Mouse (Mus musculus): ENCODE measurements around the gene Il5.

Gene Il5

DNA sequence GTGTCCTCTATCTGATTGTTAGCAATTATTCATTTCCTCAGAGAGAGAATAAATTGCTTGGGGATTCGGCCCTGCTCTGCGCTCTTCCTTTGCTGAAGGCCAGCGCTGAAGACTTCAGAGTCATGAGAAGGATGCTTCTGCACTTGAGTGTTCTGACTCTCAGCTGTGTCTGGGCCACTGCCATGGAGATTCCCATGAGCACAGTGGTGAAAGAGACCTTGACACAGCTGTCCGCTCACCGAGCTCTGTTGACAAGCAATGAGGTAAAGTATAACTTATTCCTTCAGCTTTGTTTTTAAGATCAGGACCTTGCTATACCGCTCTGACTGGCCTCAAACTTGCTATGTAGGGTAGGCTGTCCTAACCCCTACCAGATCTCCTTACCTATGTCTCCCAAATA is at the start of gene Il5:
Gene Il5, plus strand, starts transcription at position 80 of the 400 bp plus-strand sequence.
- DNase-seq (ENCODE audit: low spot score): no peak

- DNase-seq (ENCODE audit: low spot score): no peak
Observed at GRCm38 (mm10) chr11:53671414-53671813, 49.2 kb upstream of the Il5 start.

- no peak for DNase-seq (ENCODE audit: low spot score)
Observed at GRCm38 (mm10) chr11:53680141-53680540, 40.5 kb upstream of the Il5 start.

- DNase-seq (ENCODE audit: low spot score): no peak
Observed at GRCm38 (mm10) chr11:53681686-53682085, 38.9 kb upstream of the Il5 start.

DNA sequence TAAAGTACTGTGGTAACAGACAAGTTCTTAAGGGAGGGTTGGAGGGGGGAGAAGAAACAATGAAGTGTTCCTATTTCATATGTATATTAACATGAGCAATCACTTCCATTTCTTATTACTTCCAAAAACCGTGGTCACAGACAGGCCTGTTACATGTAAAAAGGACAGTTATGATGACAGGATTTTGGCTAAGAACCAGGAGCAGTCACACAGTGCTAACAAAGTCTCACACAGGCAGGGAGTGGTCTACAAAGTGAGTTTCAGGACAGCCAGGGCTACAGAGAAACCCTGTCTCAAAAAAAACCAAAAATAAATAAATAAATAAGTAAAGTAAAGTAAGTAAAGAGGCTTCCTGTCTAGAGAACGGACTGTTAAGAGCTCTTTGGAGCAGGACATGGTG is 38.4 kb upstream of the Il5 start:
- no peak for DNase-seq (ENCODE audit: low spot score)

DNA sequence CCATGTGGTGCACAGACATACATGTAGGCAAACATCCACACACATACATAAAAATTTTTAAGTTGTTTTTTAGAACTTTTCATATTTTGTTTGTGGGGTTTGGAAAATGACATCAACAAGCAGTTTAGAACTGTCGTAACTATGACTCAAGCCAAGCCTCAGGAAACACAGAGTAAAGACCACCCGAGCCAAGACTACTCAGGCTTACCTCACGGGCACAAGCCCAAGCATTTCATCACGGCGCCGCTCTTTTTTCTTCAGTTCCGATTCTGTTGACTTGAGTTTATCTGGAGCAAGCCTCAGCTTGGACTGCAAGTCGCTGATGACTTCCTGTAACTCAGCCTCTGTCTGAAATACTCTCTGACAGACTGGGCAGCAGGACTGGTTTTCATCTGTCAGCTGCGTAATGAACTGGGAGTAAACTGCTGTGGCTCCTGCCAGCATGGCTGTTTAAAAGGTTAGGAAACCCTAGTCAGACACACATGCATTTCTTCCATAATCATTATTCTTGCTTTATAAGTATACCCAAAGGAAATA is 37.5 kb upstream of the Il5 start:
- DNase-seq (ENCODE audit: low spot score): no peak

DNA sequence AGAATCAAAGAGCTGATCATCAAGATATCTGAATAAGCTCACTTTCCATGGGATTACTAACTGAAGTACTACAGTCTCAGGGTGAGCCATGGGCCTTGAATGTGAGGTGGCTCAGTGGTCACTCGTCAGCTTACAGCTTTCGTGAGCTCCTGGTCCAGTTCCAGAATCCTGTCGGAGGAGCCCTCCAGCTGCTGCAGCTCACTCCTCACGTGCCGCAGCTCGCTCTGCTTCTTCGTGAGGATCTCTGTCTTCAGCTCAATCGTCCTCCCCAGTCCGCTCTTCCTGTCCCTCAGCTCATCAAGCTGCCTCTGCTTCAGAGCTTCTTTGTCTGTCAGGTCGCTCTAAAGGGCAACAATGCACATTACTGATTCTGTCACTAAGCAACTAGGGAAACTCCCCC is 28.6 kb upstream of the Il5 start:
- DNase-seq (ENCODE audit: low spot score): no peak

DNA sequence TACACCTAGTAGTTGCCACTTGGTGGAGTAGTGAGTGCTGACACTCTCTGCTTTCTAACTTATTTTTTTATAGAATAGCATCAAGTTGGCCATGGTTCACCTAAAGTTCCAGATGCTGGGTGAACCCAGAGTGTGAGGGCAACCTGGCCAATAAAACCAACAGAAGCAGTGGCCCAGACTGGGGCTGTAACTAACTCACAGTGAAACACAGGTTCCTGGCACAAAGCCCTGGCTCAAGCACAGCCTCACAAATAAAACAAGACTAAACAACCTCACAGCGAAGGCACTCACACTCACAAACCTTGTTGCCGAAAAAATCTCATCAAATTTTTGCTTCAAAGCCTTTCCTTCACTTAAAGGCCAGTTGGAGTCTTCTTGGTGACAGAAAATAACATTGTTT is 22.1 kb upstream of the Il5 start:
- DNase-seq (ENCODE audit: low spot score): no peak

GRCm38 (mm10) chr11:53699351-53699750 is 21.2 kb upstream of the Il5 start:
- no peak for DNase-seq (ENCODE audit: low spot score)

DNA sequence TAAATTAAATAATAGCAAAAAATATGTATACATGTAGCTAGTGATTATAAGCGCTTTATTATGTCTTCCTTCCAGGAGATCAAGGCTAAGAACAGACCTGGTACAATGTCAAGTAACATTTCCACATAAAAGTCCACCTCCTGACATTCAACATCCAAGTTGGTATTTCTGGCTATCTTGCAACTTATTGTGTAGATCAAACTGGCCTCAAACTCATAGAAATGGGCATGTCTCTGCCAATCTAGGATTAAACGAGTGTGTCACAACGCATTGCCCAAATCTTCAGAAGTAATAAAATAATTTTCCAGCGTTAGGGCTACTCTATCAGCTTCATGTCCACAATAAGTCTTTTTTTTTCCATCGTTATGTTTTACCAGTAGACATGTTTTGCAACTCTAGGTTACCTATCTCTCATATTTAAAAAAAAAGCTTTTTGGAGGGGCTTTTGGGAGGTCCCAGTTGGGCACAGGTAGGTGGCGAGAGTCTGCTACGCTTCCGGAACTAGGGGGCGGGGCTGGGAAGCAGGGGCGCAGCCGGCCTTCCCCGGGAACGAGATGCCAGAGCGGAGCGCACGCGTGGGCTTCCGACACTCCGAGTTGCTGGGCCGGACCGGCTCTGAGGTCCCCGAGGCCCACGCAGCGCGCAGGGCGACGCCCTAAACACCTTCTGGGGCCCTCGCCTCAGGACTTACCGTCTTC is 14.2 kb upstream of the Il5 start:
- no peak for DNase-seq (ENCODE audit: low spot score)

GRCm38 (mm10) chr11:53706934-53707717 is 13.5 kb upstream of the Il5 start, which contains the start of gene Rad50:
Gene Rad50 (minus strand): TSS chr11:53707319.
- DNase-seq (ENCODE audit: low spot score): peak; percentile 92

DNA sequence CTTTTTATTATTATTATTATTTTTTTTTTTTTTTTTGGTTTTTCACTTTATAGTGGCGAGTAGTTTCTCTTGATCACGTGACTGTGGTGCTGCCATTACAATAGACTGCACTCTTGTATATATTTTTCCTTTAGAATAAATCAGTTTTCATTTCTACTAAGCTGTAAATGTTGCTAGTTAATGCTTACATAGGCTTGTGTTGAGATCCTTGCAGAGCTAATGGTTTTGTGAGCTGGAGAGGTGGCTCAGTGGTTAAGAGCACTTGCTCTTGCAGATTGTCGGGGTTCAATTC is 12.9 kb upstream of the Il5 start:
- DNase-seq (ENCODE audit: low spot score): no peak

DNA sequence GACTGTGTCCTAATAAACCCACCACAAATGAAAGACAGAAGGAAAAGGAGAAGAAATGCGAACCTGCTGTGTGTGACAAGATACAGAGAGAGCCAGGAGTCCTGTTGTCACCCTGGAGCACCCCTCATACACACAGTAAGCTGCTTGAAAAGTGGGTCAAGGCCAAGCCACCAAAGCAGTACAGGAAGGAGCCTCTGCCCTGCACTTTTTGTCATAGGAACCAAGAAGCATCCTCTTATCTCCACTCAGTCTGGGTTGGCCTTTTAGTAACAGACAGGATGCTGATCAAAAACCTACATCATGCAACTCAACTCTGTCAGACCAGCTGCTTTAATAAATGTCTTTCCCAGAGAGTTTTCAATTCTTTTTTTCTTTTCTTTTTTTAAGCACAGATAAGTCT is 893 bp upstream of the Il5 start:
- no peak for DNase-seq (ENCODE audit: low spot score)

DNA sequence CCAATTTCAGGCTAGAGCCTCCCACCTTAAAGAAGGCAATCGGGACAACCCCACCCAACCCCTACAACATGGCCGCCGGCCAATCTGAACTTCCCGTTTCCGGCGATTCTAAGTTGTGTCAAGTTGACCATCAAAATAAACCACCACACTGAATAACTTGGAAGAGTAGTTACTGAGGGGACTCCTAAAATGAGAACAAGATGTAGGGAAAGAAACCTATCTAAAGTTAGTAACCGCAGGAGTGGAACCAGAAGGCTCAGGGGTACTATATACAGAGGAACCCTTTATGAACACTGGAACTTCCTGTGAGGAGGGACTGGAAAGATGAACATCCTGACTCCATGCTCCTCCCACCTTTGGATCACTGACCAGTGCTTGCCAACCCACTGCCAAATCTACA is 10.9 kb downstream of the Il5 start:
- DNase-seq (ENCODE audit: low spot score): no peak

DNA sequence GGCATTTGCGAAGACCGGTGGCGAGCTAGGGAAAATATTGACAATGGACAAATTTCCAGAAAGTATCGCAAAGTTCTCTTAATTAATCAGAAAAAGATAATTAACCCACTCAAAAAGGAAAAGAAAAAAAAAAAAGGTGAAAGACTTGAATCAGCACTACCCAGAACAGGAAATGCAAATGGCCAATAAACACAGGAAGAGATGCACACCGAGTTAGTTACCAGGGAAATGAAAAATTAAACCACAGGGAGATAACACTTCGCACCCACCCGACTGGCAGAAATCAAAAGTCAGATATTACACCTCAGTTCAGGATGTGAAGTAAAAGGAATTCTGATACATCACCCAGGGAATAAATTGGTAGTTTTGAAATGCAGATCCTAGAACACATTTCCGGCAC is 11.7 kb downstream of the Il5 start:
- DNase-seq (ENCODE audit: low spot score): no peak

DNA sequence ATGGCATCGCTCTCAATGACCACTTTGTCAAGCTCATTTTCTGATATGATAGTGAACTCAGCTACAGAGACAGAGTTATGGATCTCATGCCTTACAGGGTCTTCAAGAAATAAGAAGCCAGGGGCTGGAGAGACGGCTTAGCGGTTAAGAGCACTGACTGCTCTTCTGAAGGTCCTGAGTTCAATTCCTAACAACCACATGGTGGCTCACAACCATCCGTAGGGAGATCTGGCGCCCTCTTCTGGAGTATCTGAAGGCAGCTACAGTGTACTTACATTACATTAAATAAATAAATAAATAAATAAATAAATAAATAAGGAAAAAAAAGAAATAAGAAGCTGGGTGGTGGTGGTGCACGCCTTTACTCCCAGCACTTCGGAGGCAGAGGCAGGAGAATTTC is 13.2 kb downstream of the Il5 start:
- no peak for DNase-seq (ENCODE audit: low spot score)

- no peak for DNase-seq (ENCODE audit: low spot score)
Observed at GRCm38 (mm10) chr11:53734431-53734830, 13.8 kb downstream of the Il5 start.

DNA sequence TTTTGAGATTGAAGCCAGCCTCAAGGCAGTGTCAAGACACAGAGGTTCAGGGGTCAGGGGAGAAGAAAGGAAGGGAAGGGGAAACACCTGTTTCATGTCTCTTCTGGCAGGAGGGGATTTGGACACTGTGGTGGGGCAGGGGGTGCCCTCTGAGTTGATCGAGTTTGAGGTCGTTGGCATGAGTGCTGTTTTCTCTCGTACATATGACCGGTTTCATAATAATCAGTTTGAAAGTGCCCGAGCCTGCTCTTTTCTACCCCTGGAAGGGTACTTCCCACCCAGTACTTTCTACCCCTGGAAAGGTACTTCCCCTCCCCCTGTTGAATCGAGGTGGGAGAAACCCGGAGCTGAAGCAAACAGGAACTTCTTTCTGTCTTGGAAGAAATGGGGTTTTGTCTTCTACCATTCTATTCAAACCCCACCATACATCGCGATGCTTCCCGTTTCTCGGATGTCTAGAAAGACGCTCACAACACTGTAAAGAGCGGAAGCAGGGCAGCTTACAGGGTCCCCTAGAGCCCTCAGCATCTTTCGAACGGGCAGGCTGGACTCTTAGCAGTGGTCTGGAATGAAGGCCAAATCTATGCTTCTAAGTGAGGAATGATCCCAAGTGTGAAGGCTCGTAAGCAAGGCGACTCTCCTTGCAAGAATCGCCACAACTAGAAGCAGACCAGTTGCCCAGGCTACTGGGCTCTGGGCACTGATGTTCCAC is 14.5 kb downstream of the Il5 start:
- DNase-seq (ENCODE audit: low spot score): no peak

DNA sequence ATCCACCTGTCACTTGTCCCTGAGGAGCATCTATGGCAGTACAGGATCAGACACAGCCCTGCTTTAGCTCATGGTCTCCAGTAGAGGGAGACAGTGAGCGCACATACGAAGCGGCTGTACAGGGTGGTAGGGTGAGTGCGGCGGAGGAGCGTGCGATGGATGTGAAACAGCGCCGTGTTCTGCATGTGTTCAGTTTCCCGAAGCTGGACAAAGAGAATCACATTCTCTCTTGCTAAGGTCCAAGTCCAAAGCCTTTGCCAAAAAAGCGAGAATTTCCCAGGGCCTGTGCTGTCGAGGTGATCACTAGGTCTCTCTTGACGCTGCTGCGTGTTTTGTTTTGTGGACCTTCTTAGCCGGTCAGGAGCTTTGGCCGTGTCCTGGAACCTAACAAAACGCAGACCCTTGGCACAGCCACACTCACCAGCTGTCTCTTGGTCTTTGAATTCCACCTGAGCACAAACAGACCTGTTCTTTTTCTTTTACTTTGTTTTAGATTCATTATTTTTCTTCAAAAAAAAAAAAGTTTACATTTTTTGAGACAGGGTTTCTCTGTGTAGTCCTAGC is 15.2 kb downstream of the Il5 start:
- DNase-seq (ENCODE audit: low spot score): peak; percentile 55

- peak; percentile 66 for DNase-seq (ENCODE audit: low spot score)
Observed at GRCm38 (mm10) chr11:53736771-53737572, 16.4 kb downstream of the Il5 start.

- DNase-seq (ENCODE audit: low spot score): peak; percentile 33
Observed at GRCm38 (mm10) chr11:53737573-53737946, 17.0 kb downstream of the Il5 start.

GRCm38 (mm10) chr11:53742353-53742752 is 21.8 kb downstream of the Il5 start:
- no peak for DNase-seq (ENCODE audit: low spot score)

All from yolk sac, embryonic 10.5 days (tissue).